In the genomic region with DNA sequence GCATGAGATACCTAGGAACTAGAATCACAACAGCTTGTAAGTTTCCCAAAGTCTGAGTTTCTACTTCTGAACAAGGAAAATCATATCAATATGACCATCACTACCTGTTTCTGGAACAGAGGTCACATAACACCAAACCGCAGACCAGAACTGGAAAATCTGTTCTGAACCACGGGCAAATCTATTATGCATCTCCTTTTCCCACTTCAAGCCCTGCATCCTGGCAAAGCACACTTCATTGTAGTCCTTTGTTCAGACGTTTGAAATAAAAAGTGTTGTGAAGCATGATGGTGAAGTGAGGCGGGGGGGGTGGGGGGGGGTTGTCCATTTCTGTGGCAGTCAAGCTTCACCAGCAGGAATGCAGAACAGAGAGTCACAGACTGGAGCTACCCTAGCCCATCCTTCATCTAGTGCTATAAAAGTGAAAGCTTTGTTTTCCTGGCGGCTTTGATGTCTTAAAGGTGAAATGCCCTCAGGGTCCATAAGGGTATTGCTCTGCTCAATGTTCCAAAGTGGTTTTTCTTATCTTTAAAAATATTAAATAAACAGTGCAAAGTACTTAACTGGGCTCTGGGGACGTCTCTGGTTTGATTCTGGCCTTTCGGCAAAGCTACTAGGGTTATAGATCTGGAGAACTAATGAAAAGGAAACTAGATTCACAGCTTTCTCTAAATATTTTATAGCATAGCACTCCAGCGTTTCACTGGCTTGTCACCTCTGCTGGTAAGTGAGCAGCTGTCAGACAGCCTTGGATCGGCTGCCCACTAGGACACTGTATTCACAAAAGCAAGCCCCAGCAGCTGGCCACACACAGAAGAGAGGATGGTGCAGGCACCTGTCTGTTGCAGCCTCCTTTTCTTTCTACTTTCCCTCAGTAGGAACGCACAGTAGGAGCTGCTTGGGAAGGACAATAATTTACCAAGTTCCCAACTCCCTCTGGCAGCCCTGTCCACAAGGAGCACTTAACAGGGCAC, we compare ENCODE assay signal across 10 mouse cellular contexts.
DNase-seq lines count a peak whose midpoint lies in the region; ATAC-seq lines count a peak whose summit lies in the region.
"Had no signal": no experiment of that assay in that cellular context is flagged by ENCODE, and none has a peak within 500 bp of the region (broad histone marks: within the 10 kb centered on the region; RNA-seq: fewer than 3 reads in every experiment).

No protein-coding gene starts in this region.

- peak overlapping the region; percentile 17; the same call in 1 of the 2 replicates for H3K4me2 ChIP-seq in intestine, embryonic 15.5 days (replicated peaks)
- no peak overlapping the region for H3K4me2 ChIP-seq in neural tube, embryonic 11.5 days (ENCODE audit: low read depth)

- no peaks in the 10 kb centered on the region for H3K4me1 ChIP-seq in intestine, embryonic 15.5 days (replicated peaks)
- 0 out of 2 replicates have a peak, but pooled peaks cover 4% of the 10 kb centered on the region for H3K4me1 ChIP-seq in neural tube, embryonic 11.5 days (ENCODE audit: control insufficient read depth, insufficient read depth, low read length)

- H3K36me3 ChIP-seq in intestine, embryonic 15.5 days = no peaks in the 10 kb centered on the region
- no peaks in the 10 kb centered on the region for H3K36me3 ChIP-seq in neural tube, embryonic 11.5 days (ENCODE audit: control insufficient read depth, insufficient read depth, low read length)

- peak; percentile 62 for DNase-seq in heart, adult 11 months
- no peak for DNase-seq in heart, postnatal 14 days
- DNase-seq in embryo, embryonic 11.5 days (ENCODE audit: low read depth, low spot score) = peak; percentile 2
- DNase-seq in neural tube, embryonic 11.5 days (ENCODE audit: low spot score) = peak; percentile 37
- no peak for DNase-seq in layer of hippocampus, postnatal 10 days (ENCODE audit: low spot score in 2 of 2)
- no peak for DNase-seq in cerebellum, postnatal 10 days
- no peak for DNase-seq in adrenal gland, adult 18-20 months (ENCODE audit: low spot score in 2 of 2)
- DNase-seq: B cell, adult 2 months; gastrocnemius, postnatal 10 days had no signal

- no peak overlapping the region for H3K9ac ChIP-seq in intestine, embryonic 15.5 days
- peak overlapping the region; percentile 22; the same call in 1 of the 2 replicates for H3K9ac ChIP-seq in neural tube, embryonic 11.5 days (ENCODE audit: low read length)

- H3K4me3 ChIP-seq in intestine, embryonic 15.5 days (replicated peaks) = no peak overlapping the region
- no peak overlapping the region for H3K4me3 ChIP-seq in neural tube, embryonic 11.5 days (ENCODE audit: low read depth, low read length)

- intact Hi-C loops in heart, postnatal 14 days (cut with DNase I) = no loop called here

- H3K27ac ChIP-seq in intestine, embryonic 15.5 days = no peak overlapping the region
- H3K27ac ChIP-seq in neural tube, embryonic 11.5 days (ENCODE audit: low read depth, low read length) = no peak overlapping the region

- no peaks in the 10 kb centered on the region for H3K27me3 ChIP-seq in intestine, embryonic 15.5 days (replicated peaks)
- H3K27me3 ChIP-seq in neural tube, embryonic 11.5 days (ENCODE audit: control insufficient read depth, insufficient read depth, low read length) = no peaks in the 10 kb centered on the region

- no peaks in the 10 kb centered on the region for H3K9me3 ChIP-seq in intestine, embryonic 15.5 days
- no peaks in the 10 kb centered on the region for H3K9me3 ChIP-seq in neural tube, embryonic 11.5 days (ENCODE audit: control insufficient read depth, low read length)

- WGBS in intestine, embryonic 15.5 days = 22% methylated on average over 10 of the region's 10 CpGs
- 23% methylated on average over 10 of the region's 10 CpGs for WGBS in neural tube, embryonic 11.5 days

- ATAC-seq in intestine, embryonic 15.5 days = peak; percentile 36; the same call in 1 of the 2 replicates
- ATAC-seq in neural tube, embryonic 11.5 days (ENCODE audit: insufficient read depth, low FRiP score, low TSS enrichment) = peak; percentile 75

Comparison
In these comparisons a context has a peak if more than half of its experiments do, and no peak if none do; other contexts are left out.
1. DNase-seq: peak in heart, adult 11 months (single experiment), embryo, embryonic 11.5 days (single experiment) and neural tube, embryonic 11.5 days (single experiment); none in heart, postnatal 14 days (0 of 2), layer of hippocampus, postnatal 10 days (0 of 2), cerebellum, postnatal 10 days (0 of 2) and adrenal gland, adult 18-20 months (0 of 2).